Mouse (Mus musculus) forebrain, embryonic 13.5 days (tissue): Measurements from ENCODE around the gene Xrcc5. TPM values are rescaled to one million over a fixed set of nuclear protein-coding genes. Genes with fewer than 3 reads are reported as not detected.

Experiments
- ATAC-seq: fragments of 200-750 bp; cut with Nextera tagmentation; 2 replicates; pipeline ENCODE4 v1.8.0; 2017
- H3K27ac ChIP-seq: fragments of 300-500 bp; sonication (generic); 2 replicates; pipeline ENCODE4 v1.5.1; 2015; ENCODE audit warnings: inconsistent platforms, mild to moderate bottlenecking, moderate library complexity
- H3K27me3 ChIP-seq: fragments of 300-500 bp; sonication (generic); 2 replicates; pipeline ENCODE4 v1.6.1; 2015; ENCODE audit warnings: mild to moderate bottlenecking, inconsistent platforms
- H3K36me3 ChIP-seq: fragments of 300-500 bp; sonication (generic); 2 replicates; pipeline ENCODE4 v1.6.1; 2015; ENCODE audit warnings: mild to moderate bottlenecking, inconsistent platforms; ENCODE audit not compliant: poor library complexity, severe bottlenecking
- H3K4me1 ChIP-seq: fragments of 300-500 bp; sonication (generic); 2 replicates; pipeline ENCODE4 v1.6.1; 2015; ENCODE audit warnings: inconsistent platforms
- H3K4me2 ChIP-seq: fragments of 300-500 bp; sonication (generic); 2 replicates; pipeline ENCODE4 v1.6.1; 2015; ENCODE audit warnings: inconsistent platforms, mild to moderate bottlenecking, moderate library complexity
- H3K4me3 ChIP-seq: fragments of 300-500 bp; sonication (generic); 2 replicates; pipeline ENCODE4 v1.5.1; 2015; ENCODE audit warnings: mild to moderate bottlenecking, inconsistent platforms
- H3K9ac ChIP-seq: fragments of 300-500 bp; sonication (generic); 2 replicates; pipeline ENCODE4 v1.6.1; 2015; ENCODE audit warnings: mild to moderate bottlenecking, inconsistent platforms
- H3K9me3 ChIP-seq: fragments of 300-500 bp; sonication (generic); replicated peaks from 2 replicates; pipeline ENCODE4 v1.6.1; 2016; ENCODE audit warnings: inconsistent platforms
- WGBS: fragments of 180-500 bp; shearing (Covaris S2); methylation state at CpG from one replicate; pipeline ENCODE4 v1.1.7; 2015; 5-methylcytosine and 5-hydroxymethylcytosine counted together
- polyA plus RNA-seq: library from polyadenylated mRNA; unstranded; fragments of >200 nt; fragmentation: Nextera tagmentation; extraction: Ambion mirVana; gene quantifications from 2 replicates; pipeline ENCODE4 v1.2.1, GENCODE M21; 2015

The Xrcc5 gene
- polyA plus RNA-seq, 1 experiment from 2014 or later: 40.0 TPM

DNA sequence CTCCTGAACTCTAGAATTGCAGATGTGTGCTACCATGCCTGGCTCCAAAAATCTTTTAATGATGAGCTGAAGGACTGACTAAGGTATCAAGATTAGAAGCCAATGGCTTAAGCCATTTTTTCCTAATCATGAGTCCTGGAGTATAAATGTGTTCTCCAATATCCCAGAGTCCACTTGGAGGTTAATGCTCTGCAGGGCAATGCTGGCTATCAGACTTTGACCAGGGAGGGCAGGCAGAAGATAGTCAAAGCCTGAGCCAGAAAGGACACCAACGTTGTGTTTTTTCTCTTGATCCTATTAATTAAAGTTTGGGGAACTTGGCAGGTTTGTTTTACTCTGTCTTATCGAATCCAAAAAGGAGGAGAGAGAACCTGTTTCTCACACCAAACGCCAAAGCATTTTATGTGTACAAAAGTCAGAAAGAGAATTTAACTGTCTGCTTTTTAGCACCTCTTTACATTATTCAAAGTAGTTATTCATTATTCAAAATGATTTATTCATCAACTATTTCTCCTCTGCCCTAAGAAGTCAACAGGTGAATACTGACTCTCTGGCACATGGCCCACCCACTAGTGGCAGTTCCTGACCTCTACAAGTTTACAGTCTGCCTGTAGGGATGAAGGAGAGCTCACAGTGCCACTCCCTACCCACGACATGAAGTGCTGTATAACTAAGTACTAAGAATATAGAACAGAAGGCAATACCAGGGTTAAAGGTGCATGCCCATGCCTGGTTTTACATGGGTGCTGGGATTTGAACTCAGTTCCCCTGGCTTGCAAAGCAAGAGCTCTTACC lies 13.2 kb upstream of the Xrcc5 start:
- H3K9ac ChIP-seq: no peak overlapping the region
- no peak overlapping the region for H3K27ac ChIP-seq
- WGBS: 76% methylated on average over 4 of the region's 4 CpGs
- no peak for ATAC-seq
- no peak overlapping the region for H3K4me3 ChIP-seq
- H3K9me3 ChIP-seq: no peaks in the 10 kb centered on the region
- H3K27me3 ChIP-seq: no peaks in the 10 kb centered on the region
- H3K36me3 ChIP-seq: peaks cover 12% of the 10 kb centered on the region
- H3K4me2 ChIP-seq: no peak overlapping the region
- no peaks in the 10 kb centered on the region for H3K4me1 ChIP-seq

DNA sequence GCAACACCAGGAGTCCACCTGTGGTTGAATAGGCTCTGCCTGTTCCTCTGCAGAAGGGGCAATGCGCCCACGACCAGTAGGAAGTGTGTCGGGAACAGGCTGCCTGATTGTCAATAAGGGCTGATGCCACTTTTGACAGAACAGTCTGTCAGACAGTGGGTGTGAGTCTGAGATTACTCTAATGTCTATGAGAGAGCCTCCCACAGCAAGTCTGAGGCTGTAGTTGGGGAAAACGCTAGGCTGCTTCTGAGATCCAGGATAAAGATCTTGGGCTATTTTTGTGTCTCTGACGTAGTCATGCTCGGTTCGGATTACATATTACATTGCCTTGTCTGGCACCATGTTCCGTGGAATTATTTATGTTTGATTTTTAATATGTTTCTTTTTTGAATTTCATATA lies 11.5 kb upstream of the Xrcc5 start:
- WGBS: 88% methylated on average over 8 of the region's 8 CpGs
- Histone ChIP-seq H3K9ac (no peak overlapping the region), H3K4me2 (no peak overlapping the region), H3K27ac (no peak overlapping the region), H3K9me3 (no peaks in the 10 kb centered on the region), H3K4me3 (no peak overlapping the region), H3K4me1 (no peaks in the 10 kb centered on the region), H3K27me3 (no peaks in the 10 kb centered on the region), H3K36me3 (peaks cover 19% of the 10 kb centered on the region)
- no peak for ATAC-seq

DNA sequence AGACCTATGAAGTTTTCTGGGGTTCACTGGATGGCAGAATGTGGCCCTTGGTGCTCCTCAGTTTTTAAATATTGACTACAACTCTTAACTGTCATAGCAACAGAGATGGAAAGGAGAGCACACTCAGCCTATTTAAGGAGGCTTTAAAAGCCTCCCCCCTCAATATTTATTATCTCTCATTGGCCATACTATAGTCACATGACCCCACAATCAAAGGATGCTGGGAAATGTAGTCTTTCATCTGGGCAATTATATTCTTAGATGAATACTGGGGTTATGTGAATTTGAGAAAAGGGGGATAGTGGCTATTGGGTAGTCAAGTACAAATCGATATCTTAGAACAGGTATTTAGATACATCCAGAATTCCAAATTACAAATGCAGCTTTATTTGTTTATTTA lies 5.4 kb upstream of the Xrcc5 start:
- peaks cover 8% of the 10 kb centered on the region; the same call in 1 of the 2 replicates for H3K4me1 ChIP-seq
- no peak overlapping the region for H3K4me2 ChIP-seq
- ATAC-seq: no peak
- WGBS: 89% methylated on average over 1 of the region's 1 CpGs
- H3K36me3 ChIP-seq: peaks cover 26% of the 10 kb centered on the region
- no peaks in the 10 kb centered on the region for H3K9me3 ChIP-seq
- H3K4me3 ChIP-seq: no peak overlapping the region
- no peak overlapping the region for H3K9ac ChIP-seq
- no peak overlapping the region for H3K27ac ChIP-seq
- no peaks in the 10 kb centered on the region for H3K27me3 ChIP-seq

GRCm38 (mm10) chr1:72306241-72306640 lies 980 bp upstream of the Xrcc5 start:
- Histone ChIP-seq H3K9ac (no peak overlapping the region), H3K27ac (no peak overlapping the region), H3K27me3 (no peaks in the 10 kb centered on the region), H3K4me2 (peak overlapping the region; percentile 65), H3K4me1 (peaks cover 21% of the 10 kb centered on the region), H3K4me3 (no peak overlapping the region), H3K36me3 (peaks cover 6% of the 10 kb centered on the region; the same call in 1 of the 2 replicates), H3K9me3 (no peaks in the 10 kb centered on the region)
- 44% methylated on average over 3 of the region's 3 CpGs for WGBS
- ATAC-seq: no peak

GRCm38 (mm10) chr1:72306679-72307181 lies 491 bp upstream of the Xrcc5 start:
- Histone ChIP-seq H3K4me2 (peak overlapping the region; percentile 65), H3K36me3 (peaks cover 8% of the 10 kb centered on the region; the same call in 1 of the 2 replicates), H3K4me1 (peaks cover 21% of the 10 kb centered on the region), H3K9ac (peak overlapping the region; percentile 84), H3K27ac (peak overlapping the region; percentile 88), H3K27me3 (no peaks in the 10 kb centered on the region), H3K4me3 (peak overlapping the region; percentile 59), H3K9me3 (no peaks in the 10 kb centered on the region)
- ATAC-seq: peak; percentile 90
- whole genome bisulfite sequencing: 3% methylated on average over 11 of the region's 11 CpGs

- H3K36me3 ChIP-seq: peaks cover 16% of the 10 kb centered on the region
- H3K4me3 ChIP-seq: no peak overlapping the region
- H3K27ac ChIP-seq: no peak overlapping the region
- no peak for ATAC-seq
- H3K9me3 ChIP-seq: no peaks in the 10 kb centered on the region
- H3K9ac ChIP-seq: no peak overlapping the region
- H3K4me2 ChIP-seq: no peak overlapping the region
- peaks cover 21% of the 10 kb centered on the region for H3K4me1 ChIP-seq
- no peaks in the 10 kb centered on the region for H3K27me3 ChIP-seq
- WGBS: 69% methylated on average over 4 of the region's 4 CpGs
Measured at GRCm38 (mm10) chr1:72308919-72309318, 1.7 kb downstream of the Xrcc5 start.

DNA sequence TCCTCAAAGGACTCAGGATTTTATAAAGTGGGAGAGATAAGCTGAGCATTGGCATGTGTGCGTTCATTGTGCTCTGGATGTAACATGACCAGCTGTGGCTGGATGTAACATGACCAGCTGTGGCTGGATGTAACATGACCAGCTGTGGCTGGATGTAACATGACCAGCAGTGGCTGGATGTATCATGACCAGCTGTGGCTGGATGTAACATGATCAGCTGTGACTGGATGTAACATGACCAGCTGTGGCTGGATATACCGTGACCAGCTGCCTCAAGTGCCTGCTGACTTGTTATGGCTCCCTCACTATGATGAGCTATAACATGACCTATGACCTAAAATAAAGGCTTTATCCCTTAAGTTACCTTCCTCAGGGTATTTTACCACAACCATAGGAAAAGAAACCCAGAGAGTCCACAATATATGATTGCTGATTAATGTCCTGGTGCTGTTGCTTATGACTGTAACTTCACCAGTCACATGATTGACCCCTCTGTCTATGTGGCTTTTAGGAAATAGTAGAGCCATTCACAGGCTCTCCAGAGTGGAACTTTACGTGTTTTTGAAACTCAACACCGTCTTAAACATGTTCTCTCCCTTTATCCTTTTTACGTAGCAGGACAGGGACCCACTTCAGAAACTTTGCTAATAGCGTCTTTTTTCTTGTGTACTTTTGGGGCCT lies 2.7 kb downstream of the Xrcc5 start:
- no peak overlapping the region for H3K9ac ChIP-seq
- H3K4me1 ChIP-seq: peaks cover 21% of the 10 kb centered on the region
- H3K9me3 ChIP-seq: no peaks in the 10 kb centered on the region
- no peaks in the 10 kb centered on the region for H3K27me3 ChIP-seq
- 65% methylated on average over 6 of the region's 6 CpGs for WGBS
- H3K27ac ChIP-seq: no peak overlapping the region
- no peak overlapping the region for H3K4me3 ChIP-seq
- H3K36me3 ChIP-seq: peaks cover 16% of the 10 kb centered on the region
- no peak for ATAC-seq
- H3K4me2 ChIP-seq: no peak overlapping the region

DNA sequence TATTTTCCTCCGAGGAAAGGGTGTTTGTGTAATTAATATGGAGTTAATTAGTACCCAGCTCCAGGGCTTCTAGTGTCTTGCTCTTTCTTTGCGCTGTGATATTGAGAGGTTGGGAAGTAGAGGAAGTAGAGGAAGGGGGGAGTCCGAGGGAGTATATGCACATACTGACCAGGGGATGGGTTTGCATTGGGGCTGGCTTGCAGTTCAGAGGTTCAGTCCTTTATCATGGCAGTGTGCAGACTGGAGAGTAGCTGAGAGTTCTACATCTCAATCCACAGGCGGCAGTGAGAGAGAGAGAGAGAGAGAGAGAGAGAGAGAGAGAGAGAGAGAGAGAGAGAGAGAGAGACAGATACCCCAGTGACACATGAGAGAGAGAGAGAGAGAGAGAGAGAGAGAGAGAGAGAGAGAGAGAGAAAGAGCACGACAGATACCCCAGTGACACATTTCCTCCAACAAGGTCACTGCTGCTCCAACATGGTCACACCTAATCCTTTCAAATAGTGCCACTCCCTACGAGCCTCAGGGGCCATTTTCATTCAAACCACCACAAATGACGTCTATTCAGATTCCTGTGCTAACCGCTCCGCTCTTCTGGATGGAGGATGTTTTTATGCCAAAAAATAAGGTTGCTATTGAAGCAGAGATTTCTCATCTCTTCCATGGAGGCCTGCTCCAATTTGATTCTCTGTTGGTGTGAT lies 5.6 kb downstream of the Xrcc5 start:
- no peaks in the 10 kb centered on the region for H3K9me3 ChIP-seq
- H3K9ac ChIP-seq: no peak overlapping the region
- H3K4me1 ChIP-seq: peaks cover 13% of the 10 kb centered on the region
- H3K36me3 ChIP-seq: peaks cover 34% of the 10 kb centered on the region
- ATAC-seq: no peak
- no peaks in the 10 kb centered on the region for H3K27me3 ChIP-seq
- WGBS: 88% methylated on average over 9 of the region's 9 CpGs
- no peak overlapping the region for H3K27ac ChIP-seq
- no peak overlapping the region for H3K4me3 ChIP-seq
- H3K4me2 ChIP-seq: no peak overlapping the region

DNA sequence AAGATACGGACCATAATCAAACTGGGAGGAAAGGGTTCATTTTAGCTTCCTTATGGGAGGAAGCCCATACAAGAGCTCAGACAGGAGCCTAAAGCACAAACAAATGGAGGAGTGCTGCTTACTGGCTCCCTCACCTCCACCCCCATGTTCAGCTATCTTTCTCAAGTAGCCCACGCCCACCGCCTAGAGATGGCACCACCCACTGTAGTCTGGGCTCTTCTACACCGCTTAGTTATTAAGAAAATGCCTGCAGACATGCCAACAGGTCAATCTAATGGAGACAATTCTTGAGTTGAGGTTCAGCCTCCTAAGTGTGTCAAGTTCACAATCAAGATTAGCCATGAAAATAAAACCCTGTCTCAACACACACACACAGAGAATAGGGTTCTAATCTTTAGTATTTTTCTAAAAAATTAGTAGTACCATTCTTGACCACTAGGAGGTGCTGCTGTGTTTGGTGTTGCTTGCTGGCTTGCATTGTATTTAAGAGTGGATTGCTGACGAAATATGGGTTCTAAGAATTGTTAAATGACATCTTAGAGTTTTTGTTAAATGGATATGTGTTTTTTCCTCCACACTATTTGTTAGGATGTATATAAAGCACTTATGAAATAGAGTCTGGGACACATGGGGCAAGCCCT lies 6.3 kb downstream of the Xrcc5 start:
- H3K27me3 ChIP-seq: no peaks in the 10 kb centered on the region
- no peak overlapping the region for H3K4me3 ChIP-seq
- H3K27ac ChIP-seq: no peak overlapping the region
- peaks cover 40% of the 10 kb centered on the region for H3K36me3 ChIP-seq
- ATAC-seq: peak; percentile 36
- no peaks in the 10 kb centered on the region for H3K9me3 ChIP-seq
- no peak overlapping the region for H3K9ac ChIP-seq
- WGBS: 72% methylated on average over 5 of the region's 5 CpGs
- no peak overlapping the region for H3K4me2 ChIP-seq
- H3K4me1 ChIP-seq: peaks cover 6% of the 10 kb centered on the region; the same call in 1 of the 2 replicates

DNA sequence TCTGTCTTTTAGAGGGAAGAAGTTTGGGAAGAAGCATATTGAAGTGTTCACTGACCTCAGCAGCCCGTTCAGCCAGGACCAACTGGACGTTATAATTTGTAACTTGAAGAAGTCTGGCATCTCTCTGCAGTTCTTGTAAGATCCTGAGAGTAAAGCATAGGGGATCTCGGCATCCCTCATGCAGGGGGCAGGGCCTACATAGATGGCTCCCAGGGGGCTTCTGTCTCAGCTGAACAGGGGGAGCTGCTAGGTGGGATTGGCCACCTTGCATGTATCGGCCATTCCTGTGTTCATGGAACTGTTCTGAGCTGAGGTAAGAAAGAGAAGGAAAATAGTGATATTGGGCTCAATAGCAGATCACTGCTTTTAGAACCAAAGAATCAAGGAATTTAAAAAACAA lies 8.2 kb downstream of the Xrcc5 start:
- Histone ChIP-seq H3K9me3 (no peaks in the 10 kb centered on the region), H3K9ac (no peak overlapping the region), H3K4me1 (no peaks in the 10 kb centered on the region), H3K4me3 (no peak overlapping the region), H3K27ac (no peak overlapping the region), H3K27me3 (no peaks in the 10 kb centered on the region), H3K4me2 (no peak overlapping the region), H3K36me3 (peaks cover 53% of the 10 kb centered on the region)
- 86% methylated on average over 4 of the region's 4 CpGs for WGBS
- no peak for ATAC-seq

GRCm38 (mm10) chr1:72316409-72316808 lies 9.2 kb downstream of the Xrcc5 start:
- H3K36me3 ChIP-seq: peaks cover 59% of the 10 kb centered on the region
- H3K9ac ChIP-seq: no peak overlapping the region
- no peaks in the 10 kb centered on the region for H3K9me3 ChIP-seq
- ATAC-seq: no peak
- H3K27ac ChIP-seq: no peak overlapping the region
- no peaks in the 10 kb centered on the region for H3K4me1 ChIP-seq
- no peaks in the 10 kb centered on the region for H3K27me3 ChIP-seq
- 59% methylated on average over 8 of the region's 8 CpGs for WGBS
- H3K4me2 ChIP-seq: no peak overlapping the region
- H3K4me3 ChIP-seq: no peak overlapping the region
